Comparison of ENCODE assay signal across 19 mouse cellular contexts in the genomic region with DNA sequence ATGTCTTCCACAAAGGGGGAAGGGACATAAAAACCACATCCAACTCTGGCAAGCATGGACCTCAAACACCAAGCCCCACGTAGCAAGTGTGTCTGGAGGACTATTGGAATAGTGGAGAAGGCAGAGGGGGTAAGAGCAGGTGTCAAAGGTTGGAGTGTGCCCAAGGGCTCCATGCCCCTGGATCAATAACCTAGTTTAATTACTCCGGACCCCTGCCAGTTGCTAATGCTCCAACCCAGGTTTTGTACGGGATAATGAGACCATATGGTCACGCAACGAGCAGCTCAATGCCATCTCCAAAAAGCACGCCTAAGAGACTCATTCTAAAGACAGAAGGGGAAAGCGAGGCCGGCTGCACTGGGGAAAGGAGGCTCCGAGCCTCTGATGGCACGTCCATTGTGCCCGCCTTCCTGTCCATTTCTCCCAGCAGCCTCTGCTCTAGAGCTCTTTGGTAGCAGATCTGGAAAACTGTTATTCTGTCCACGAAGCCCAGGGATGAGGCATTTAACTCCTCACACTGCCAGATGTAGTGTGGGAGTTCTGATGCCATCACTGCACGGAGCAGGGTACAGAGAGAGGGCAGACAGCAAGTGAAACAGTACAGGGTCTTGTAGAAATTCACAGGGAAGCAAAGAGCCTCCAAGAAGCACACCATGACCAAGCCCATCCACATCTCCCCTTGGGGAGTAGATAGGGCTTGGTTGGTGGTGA.
DNase-seq lines count a peak whose midpoint lies in the region; ATAC-seq and TF ChIP-seq lines count a peak whose summit lies in the region.
"Had no signal": no experiment of that assay in that cellular context is flagged by ENCODE, and none has a peak within 500 bp of the region (broad histone marks: within the 10 kb centered on the region; RNA-seq: fewer than 3 reads in every experiment).

No protein-coding gene starts in this region.

- H3K27me3 ChIP-seq in hindbrain, postnatal 0 days (ENCODE audit: insufficient read depth, low read length): no peaks in the 10 kb centered on the region
- H3K27me3 ChIP-seq in hindbrain, embryonic 11.5 days (ENCODE audit: control insufficient read depth, insufficient read depth, low read length): no peaks in the 10 kb centered on the region
- no peaks in the 10 kb centered on the region for H3K27me3 ChIP-seq in midbrain, postnatal 0 days (ENCODE audit: insufficient read depth, low read length)
- no peaks in the 10 kb centered on the region for H3K27me3 ChIP-seq in midbrain, embryonic 14.5 days (ENCODE audit: control insufficient read depth, insufficient read depth, low read length)
- H3K27me3 ChIP-seq in neural tube, embryonic 15.5 days (replicated peaks): no peaks in the 10 kb centered on the region
- H3K27me3 ChIP-seq: embryonic facial prominence, embryonic 12.5 days; heart, embryonic 12.5 days; lung, embryonic 15.5 days; midbrain, embryonic 12.5 days had no signal

- TF ChIP-seq CTCF in hindbrain, postnatal 0 days (IDR thresholded peaks at IDR 0.05; ENCODE audit: low read depth): no peak
- no peak for TF ChIP-seq CTCF in midbrain, postnatal 0 days (IDR thresholded peaks at IDR 0.05)

- ATAC-seq in hindbrain, postnatal 0 days: no peak
- ATAC-seq in hindbrain, embryonic 11.5 days (ENCODE audit: low FRiP score): no peak
- ATAC-seq in midbrain, postnatal 0 days (ENCODE audit: low FRiP score): no peak
- ATAC-seq in midbrain, embryonic 14.5 days (ENCODE audit: low FRiP score, low TSS enrichment): no peak
- ATAC-seq in neural tube, embryonic 15.5 days (ENCODE audit: low FRiP score): no peak
- ATAC-seq: liver, embryonic 12.5 days had no signal

- no peak overlapping the region for H3K9ac ChIP-seq in hindbrain, postnatal 0 days (replicated peaks; ENCODE audit: low read length)
- H3K9ac ChIP-seq in hindbrain, embryonic 11.5 days (ENCODE audit: low read depth, low read length): no peak overlapping the region
- no peak overlapping the region for H3K9ac ChIP-seq in midbrain, postnatal 0 days (replicated peaks; ENCODE audit: low read length, poor library complexity, severe bottlenecking)
- no peak overlapping the region for H3K9ac ChIP-seq in midbrain, embryonic 14.5 days (replicated peaks; ENCODE audit: low read length)
- no peak overlapping the region for H3K9ac ChIP-seq in neural tube, embryonic 15.5 days (replicated peaks)
- H3K9ac ChIP-seq: embryonic facial prominence, embryonic 12.5 days; heart, embryonic 12.5 days; liver, embryonic 12.5 days; lung, embryonic 15.5 days; midbrain, embryonic 12.5 days had no signal

- peaks cover 13% of the 10 kb centered on the region; the same call in 1 of the 2 replicates for H3K4me1 ChIP-seq in hindbrain, postnatal 0 days (ENCODE audit: insufficient read depth, low read length)
- no peaks in the 10 kb centered on the region for H3K4me1 ChIP-seq in hindbrain, embryonic 11.5 days (replicated peaks; ENCODE audit: control insufficient read depth, insufficient read depth, low read length)
- H3K4me1 ChIP-seq in midbrain, postnatal 0 days (ENCODE audit: insufficient read depth, low read length): no peaks in the 10 kb centered on the region
- no peaks in the 10 kb centered on the region for H3K4me1 ChIP-seq in midbrain, embryonic 14.5 days (ENCODE audit: control insufficient read depth, insufficient read depth, low read length)
- H3K4me1 ChIP-seq in neural tube, embryonic 15.5 days: peaks cover 30% of the 10 kb centered on the region
- H3K4me1 ChIP-seq: liver, embryonic 12.5 days; midbrain, embryonic 12.5 days had no signal

- no peaks in the 10 kb centered on the region for H3K36me3 ChIP-seq in hindbrain, postnatal 0 days (ENCODE audit: insufficient read depth, low read length)
- H3K36me3 ChIP-seq in hindbrain, embryonic 11.5 days (ENCODE audit: control insufficient read depth, insufficient read depth, low read length): no peaks in the 10 kb centered on the region
- no peaks in the 10 kb centered on the region for H3K36me3 ChIP-seq in midbrain, postnatal 0 days (ENCODE audit: insufficient read depth, low read length)
- H3K36me3 ChIP-seq in midbrain, embryonic 14.5 days (ENCODE audit: control insufficient read depth, insufficient read depth, low read length): no peaks in the 10 kb centered on the region
- no peaks in the 10 kb centered on the region for H3K36me3 ChIP-seq in neural tube, embryonic 15.5 days
- H3K36me3 ChIP-seq: embryonic facial prominence, embryonic 12.5 days; heart, embryonic 12.5 days; liver, embryonic 12.5 days; lung, embryonic 15.5 days; midbrain, embryonic 12.5 days had no signal

- WGBS in hindbrain, postnatal 0 days: 54% methylated on average over 13 of the region's 13 CpGs
- WGBS in hindbrain, embryonic 11.5 days: 80% methylated on average over 13 of the region's 13 CpGs
- 77% methylated on average over 13 of the region's 13 CpGs for WGBS in midbrain, postnatal 0 days
- WGBS in midbrain, embryonic 14.5 days: 76% methylated on average over 13 of the region's 13 CpGs
- WGBS in neural tube, embryonic 15.5 days: 49% methylated on average over 13 of the region's 13 CpGs

- peak; percentile 79 to 82 for DNase-seq in cerebellum, postnatal 10 days
- DNase-seq in cerebellum, adult 11-12 months: no peak
- peak; percentile 40 for DNase-seq in hindbrain, postnatal 0 days (ENCODE audit: low spot score)
- DNase-seq in hindbrain, embryonic 11.5 days (ENCODE audit: low spot score): no peak
- peak; percentile 10 for DNase-seq in midbrain, postnatal 0 days (ENCODE audit: low spot score)
- DNase-seq in midbrain, embryonic 14.5 days: no peak
- no peak for DNase-seq in testis, postnatal 10 days (ENCODE audit: low spot score)
- DNase-seq: adrenal gland, adult 8-10 months; B cell, adult 2 months; kidney, adult 9 months; kidney, postnatal 36 days; right cerebral cortex, postnatal 25 days; thymus, postnatal 25 days had no signal

- H3K4me3 ChIP-seq in hindbrain, postnatal 0 days (ENCODE audit: low read length): no peak overlapping the region
- H3K4me3 ChIP-seq in hindbrain, embryonic 11.5 days (ENCODE audit: low read depth, low read length): no peak overlapping the region
- no peak overlapping the region for H3K4me3 ChIP-seq in midbrain, postnatal 0 days (ENCODE audit: low read depth, low read length)
- H3K4me3 ChIP-seq in midbrain, embryonic 14.5 days (replicated peaks; ENCODE audit: low read depth, low read length): no peak overlapping the region
- no peak overlapping the region for H3K4me3 ChIP-seq in neural tube, embryonic 15.5 days (replicated peaks)
- H3K4me3 ChIP-seq: embryonic facial prominence, embryonic 12.5 days; heart, embryonic 12.5 days; liver, embryonic 12.5 days; lung, embryonic 15.5 days; midbrain, embryonic 12.5 days had no signal

- no peak overlapping the region for H3K4me2 ChIP-seq in hindbrain, postnatal 0 days (ENCODE audit: low read depth, low read length)
- H3K4me2 ChIP-seq in hindbrain, embryonic 11.5 days (replicated peaks; ENCODE audit: low read depth, low read length): no peak overlapping the region
- H3K4me2 ChIP-seq in midbrain, postnatal 0 days (ENCODE audit: low read depth, low read length, poor library complexity, severe bottlenecking): no peak overlapping the region
- H3K4me2 ChIP-seq in midbrain, embryonic 14.5 days (ENCODE audit: low read length): no peak overlapping the region
- no peak overlapping the region for H3K4me2 ChIP-seq in neural tube, embryonic 15.5 days
- H3K4me2 ChIP-seq: embryonic facial prominence, embryonic 12.5 days; heart, embryonic 12.5 days; liver, embryonic 12.5 days; lung, embryonic 15.5 days; midbrain, embryonic 12.5 days had no signal

- no peaks in the 10 kb centered on the region for H3K9me3 ChIP-seq in hindbrain, postnatal 0 days (ENCODE audit: low read length)
- no peaks in the 10 kb centered on the region for H3K9me3 ChIP-seq in hindbrain, embryonic 11.5 days (ENCODE audit: control insufficient read depth, low read length)
- no peaks in the 10 kb centered on the region for H3K9me3 ChIP-seq in midbrain, postnatal 0 days (ENCODE audit: low read length)
- H3K9me3 ChIP-seq in midbrain, embryonic 14.5 days (ENCODE audit: control insufficient read depth, low read length): no peaks in the 10 kb centered on the region
- H3K9me3 ChIP-seq in neural tube, embryonic 15.5 days (replicated peaks): no peaks in the 10 kb centered on the region
- H3K9me3 ChIP-seq: embryonic facial prominence, embryonic 12.5 days; heart, embryonic 12.5 days; liver, embryonic 12.5 days; lung, embryonic 15.5 days; midbrain, embryonic 12.5 days had no signal

- H3K27ac ChIP-seq in hindbrain, postnatal 0 days: no peak overlapping the region
- no peak overlapping the region for H3K27ac ChIP-seq in hindbrain, embryonic 11.5 days (ENCODE audit: low read depth, low read length)
- no peak overlapping the region for H3K27ac ChIP-seq in midbrain, postnatal 0 days (ENCODE audit: low read depth, low read length)
- no peak overlapping the region for H3K27ac ChIP-seq in midbrain, embryonic 14.5 days (replicated peaks; ENCODE audit: low read depth, low read length)
- peak overlapping the region; percentile 33; the same call in 1 of the 2 replicates for H3K27ac ChIP-seq in neural tube, embryonic 15.5 days (replicated peaks)
- H3K27ac ChIP-seq: embryonic facial prominence, embryonic 12.5 days; liver, embryonic 12.5 days; lung, embryonic 15.5 days; midbrain, embryonic 12.5 days had no signal

Comparison
In these comparisons a context has a peak if more than half of its experiments do, and no peak if none do; other contexts are left out.
1. DNase-seq: peak in cerebellum, postnatal 10 days (2 of 2), hindbrain, postnatal 0 days (single experiment) and midbrain, postnatal 0 days (single experiment); none in cerebellum, adult 11-12 months (single experiment), hindbrain, embryonic 11.5 days (single experiment), midbrain, embryonic 14.5 days (single experiment) and testis, postnatal 10 days (single experiment).